Mouse (Mus musculus): Measurements from ENCODE around the gene Apip.

DNA sequence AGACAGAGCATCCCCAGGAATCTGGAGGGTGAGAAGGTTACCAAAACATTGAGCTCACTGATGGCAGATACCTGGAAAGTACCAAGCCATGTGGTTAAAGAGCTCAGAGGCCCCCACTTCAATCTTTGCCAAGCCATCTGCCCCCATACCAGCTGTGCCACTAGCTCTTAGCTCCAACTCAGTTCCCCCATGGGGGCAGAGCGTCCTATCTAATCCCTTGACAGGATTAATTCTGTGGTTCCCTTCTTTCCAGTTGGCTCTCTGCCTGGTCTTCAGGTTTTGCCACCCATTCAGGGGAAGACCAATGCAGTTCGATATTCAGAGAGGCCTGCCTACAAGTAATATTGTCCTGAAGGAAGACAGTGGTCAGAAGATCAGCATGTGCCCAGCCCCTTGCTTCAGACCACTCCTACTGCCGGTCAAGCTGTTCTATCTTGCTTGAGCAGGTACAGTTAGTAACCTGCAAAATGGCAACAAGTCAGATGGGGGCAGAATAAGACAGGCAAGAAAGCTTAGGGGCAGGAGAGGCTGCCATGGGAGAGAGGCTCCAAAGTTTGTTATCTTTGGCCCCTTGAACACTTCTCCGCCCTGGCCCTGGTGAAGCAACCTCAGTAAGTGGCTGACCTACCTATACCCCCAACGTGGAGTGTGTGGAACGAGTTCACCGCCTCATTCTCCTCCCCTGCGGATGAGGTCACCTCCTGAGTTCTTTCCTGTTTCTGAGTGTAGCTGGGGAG is 65.2 kb downstream of the Apip start:
- no peak for TF ChIP-seq CTCF (IDR thresholded peaks at IDR 0.05; ENCODE audit: low read depth, low read length)
- TF ChIP-seq GATA2 (IDR thresholded peaks at IDR 0.05; ENCODE audit: borderline replicate concordance, low read depth, low read length) = no peak
